Mouse (Mus musculus): ENCODE data around the gene Adamts2.

The Adamts2 gene

DNA sequence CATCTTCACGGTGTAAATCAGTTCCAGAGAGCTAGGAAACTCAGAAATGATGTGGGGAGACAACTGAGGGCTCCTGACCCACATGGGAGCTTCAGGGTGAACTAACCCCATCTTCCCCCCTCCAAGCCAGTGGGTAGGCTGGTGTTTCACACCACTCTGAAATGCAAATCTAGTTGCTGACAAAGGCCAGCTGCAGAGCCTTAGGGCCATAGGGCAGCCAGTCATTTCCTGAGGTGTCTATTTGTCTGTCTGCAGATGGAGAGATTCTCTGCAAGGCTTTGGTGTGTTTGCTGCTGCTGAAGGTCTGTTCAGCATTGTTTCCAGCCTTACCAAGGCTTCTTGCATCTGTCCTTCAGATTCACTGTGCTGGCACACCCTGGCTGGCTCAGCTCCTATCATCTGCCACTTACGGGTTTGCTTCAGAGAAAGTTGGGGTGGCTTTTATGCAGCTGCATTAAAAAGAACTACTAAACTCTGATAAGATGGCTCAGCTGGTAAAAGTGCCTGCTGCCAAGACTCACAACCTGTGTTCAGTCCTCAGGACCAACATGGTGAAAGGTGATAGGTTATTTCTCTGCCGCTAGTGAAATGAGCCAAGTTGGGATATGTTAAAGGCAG lies 246.7 kb downstream of the Adamts2 start:
- no peak for DNase-seq (ENCODE audit: low spot score)

DNA sequence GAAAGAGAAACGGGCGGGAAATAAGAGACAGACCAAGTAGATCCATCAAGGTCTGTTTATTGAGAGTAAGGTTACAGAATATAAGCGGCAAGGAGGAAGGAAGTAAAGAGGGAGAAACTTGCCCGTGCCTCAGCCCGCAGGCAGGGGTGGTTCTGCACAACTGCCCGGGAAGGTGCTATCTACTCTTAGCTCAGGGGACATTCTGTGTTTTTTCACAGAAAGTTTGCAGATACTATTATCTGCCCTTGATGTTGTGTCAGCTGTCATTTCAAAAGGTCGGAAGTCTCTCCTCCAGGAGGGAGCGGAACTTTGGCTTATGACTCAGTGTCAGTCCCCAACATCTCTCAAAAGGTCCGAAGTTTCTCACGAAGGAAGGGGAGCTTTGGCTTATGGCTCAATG lies 247.4 kb downstream of the Adamts2 start:
- no peak for DNase-seq (ENCODE audit: low spot score)

GRCm38 (mm10) chr11:50850177-50850735 lies 248.4 kb downstream of the Adamts2 start, which contains the start of gene Grm6:
Gene Grm6 (plus strand): TSS chr11:50850685.
- DNase-seq (ENCODE audit: low spot score) = no peak

DNA sequence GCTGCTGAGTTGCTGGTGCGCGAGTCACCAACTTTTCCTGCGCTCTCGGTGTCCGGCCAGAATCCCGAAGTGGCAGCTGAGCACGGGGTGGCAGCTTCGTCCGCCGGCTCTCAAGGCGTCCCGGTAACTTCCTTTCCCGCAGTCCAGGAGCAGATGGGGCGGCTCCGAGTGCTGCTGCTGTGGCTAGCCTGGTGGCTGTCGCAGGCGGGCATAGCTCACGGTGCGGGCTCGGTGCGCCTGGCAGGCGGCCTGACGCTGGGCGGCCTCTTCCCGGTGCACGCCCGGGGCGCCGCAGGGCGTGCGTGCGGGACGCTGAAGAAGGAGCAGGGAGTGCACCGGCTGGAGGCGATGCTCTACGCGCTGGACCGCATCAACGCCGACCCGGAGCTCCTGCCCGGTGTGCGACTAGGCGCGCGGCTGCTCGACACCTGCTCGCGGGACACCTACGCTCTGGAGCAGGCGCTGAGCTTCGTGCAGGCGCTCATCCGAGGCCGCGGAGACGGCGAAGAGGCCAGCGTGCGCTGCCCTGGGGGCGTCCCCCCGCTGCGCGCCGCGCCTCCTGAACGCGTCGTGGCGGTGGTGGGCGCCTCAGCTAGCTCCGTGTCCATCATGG lies 249.2 kb downstream of the Adamts2 start:
- no peak for DNase-seq (ENCODE audit: low spot score)

All from layer of hippocampus, adult 9-10 months (tissue).